10 mouse cellular contexts compared by ENCODE assay signal in the genomic region with DNA sequence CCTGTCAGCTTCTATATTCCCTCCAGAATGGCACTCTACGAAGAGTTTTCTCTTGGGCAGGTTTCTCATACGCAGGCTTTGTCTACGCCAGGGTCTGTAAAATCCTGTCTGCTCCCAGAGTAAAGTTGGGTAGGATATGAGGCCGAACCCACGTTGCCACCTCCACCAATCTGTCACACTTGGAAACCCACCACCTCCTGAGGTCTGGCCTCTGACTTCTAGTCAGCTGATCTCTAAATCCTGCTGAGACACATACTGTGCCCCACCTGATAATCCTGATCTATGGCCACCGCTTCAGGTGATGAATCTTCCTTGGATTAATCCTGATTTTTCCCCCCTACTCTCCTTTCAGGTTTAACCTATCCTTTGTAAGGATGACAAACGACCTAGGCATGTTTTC.
DNase-seq lines count a peak whose midpoint lies in the region; ATAC-seq and TF ChIP-seq lines count a peak whose summit lies in the region.
"Had no signal": no experiment of that assay in that cellular context is flagged by ENCODE, and none has a peak within 500 bp of the region (broad histone marks: within the 10 kb centered on the region; RNA-seq: fewer than 3 reads in every experiment).

No protein-coding gene starts in this region.

- no peak for ATAC-seq in cerebellum, adult (ENCODE audit: insufficient number of reproducible peaks, low FRiP score, low TSS enrichment)
- ATAC-seq in hindbrain, embryonic 16.5 days, result no peak
- ATAC-seq in neural tube, embryonic 14.5 days (ENCODE audit: low read depth), result peak; percentile 50
- no peak for ATAC-seq in frontal cortex, adult (ENCODE audit: low TSS enrichment)

- no peaks in the 10 kb centered on the region for H3K36me3 ChIP-seq in hindbrain, embryonic 16.5 days (ENCODE audit: control insufficient read depth, insufficient read depth, low read length)
- H3K36me3 ChIP-seq in neural tube, embryonic 14.5 days (ENCODE audit: control insufficient read depth, insufficient read depth, low read length), result no peaks in the 10 kb centered on the region

- H3K27ac ChIP-seq in layer of hippocampus, adult 2 months, result peak overlapping the region; percentile 60
- no peak overlapping the region for H3K27ac ChIP-seq in hindbrain, embryonic 16.5 days (ENCODE audit: low read depth, low read length)
- peak overlapping the region; percentile 55; the same call in 1 of the 2 replicates for H3K27ac ChIP-seq in neural tube, embryonic 14.5 days (ENCODE audit: low read depth, low read length)

- H3K4me1 ChIP-seq in hindbrain, embryonic 16.5 days (ENCODE audit: control insufficient read depth, insufficient read depth, low read depth, low read length), result peaks cover 3% of the 10 kb centered on the region; the same call in 1 of the 2 replicates
- H3K4me1 ChIP-seq in neural tube, embryonic 14.5 days (ENCODE audit: control insufficient read depth, insufficient read depth, low read length), result peaks cover 13% of the 10 kb centered on the region; the same call in 1 of the 2 replicates

- 48% methylated on average over 7 of the region's 7 CpGs for WGBS in hindbrain, embryonic 16.5 days
- 44% methylated on average over 7 of the region's 7 CpGs for WGBS in neural tube, embryonic 14.5 days

- no peak for TF ChIP-seq CTCF in layer of hippocampus, adult 2 months (conservative IDR thresholded peaks at IDR 0.05)

- no peaks in the 10 kb centered on the region for H3K9me3 ChIP-seq in hindbrain, embryonic 16.5 days (ENCODE audit: control insufficient read depth, low read length)
- no peaks in the 10 kb centered on the region for H3K9me3 ChIP-seq in neural tube, embryonic 14.5 days (ENCODE audit: control insufficient read depth, low read length)

- peak; percentile 26 to 37 for DNase-seq in cerebellum, adult 18-20 months
- no peak for DNase-seq in layer of hippocampus, adult 2 months (ENCODE audit: low spot score in 2 of 2)
- no peak for DNase-seq in layer of hippocampus, postnatal 25 days (ENCODE audit: extremely low spot score in 1 of 2, low spot score in 1 of 2)
- DNase-seq in kidney, adult 8-10 months, result no peak
- DNase-seq: kidney, adult 11 months; lung, postnatal 36 days had no signal

- peaks cover 2% of the 10 kb centered on the region; the same call in 1 of the 2 replicates for H3K27me3 ChIP-seq in hindbrain, embryonic 16.5 days (replicated peaks; ENCODE audit: control insufficient read depth, insufficient read depth, low read length)
- H3K27me3 ChIP-seq in neural tube, embryonic 14.5 days (ENCODE audit: control insufficient read depth, insufficient read depth, low read length), result no peaks in the 10 kb centered on the region

- no peak overlapping the region for H3K9ac ChIP-seq in hindbrain, embryonic 16.5 days (ENCODE audit: low read depth, low read length)
- H3K9ac ChIP-seq in neural tube, embryonic 14.5 days (replicated peaks; ENCODE audit: low read depth, low read length), result no peak overlapping the region

- no peak overlapping the region for H3K4me3 ChIP-seq in layer of hippocampus, adult 2 months
- 0 out of 2 replicates have a peak overlapping the region, but pooled peaks have one; percentile 1 for H3K4me3 ChIP-seq in hindbrain, embryonic 16.5 days (ENCODE audit: low read length)
- no peak overlapping the region for H3K4me3 ChIP-seq in neural tube, embryonic 14.5 days (ENCODE audit: low read depth, low read length)

- peak overlapping the region; percentile 42 for H3K4me2 ChIP-seq in hindbrain, embryonic 16.5 days (ENCODE audit: low read length)
- peak overlapping the region; percentile 42; the same call in 1 of the 2 replicates for H3K4me2 ChIP-seq in neural tube, embryonic 14.5 days (ENCODE audit: low read depth, low read length)

Comparison
In these comparisons a context has a peak if more than half of its experiments do, and no peak if none do; other contexts are left out.
1. DNase-seq: peak in cerebellum, adult 18-20 months (2 of 2); none in layer of hippocampus, adult 2 months (0 of 2), layer of hippocampus, postnatal 25 days (0 of 2) and kidney, adult 8-10 months (0 of 2).